Mouse (Mus musculus) myocyte (in vitro differentiated cells): ENCODE measurements around the gene Dlg1. TPM values are rescaled to one million over a fixed set of nuclear protein-coding genes. Genes with fewer than 3 reads are reported as not detected.

Experiments used
- H3K27me3 ChIP-seq: one replicate; pipeline ENCODE4 v1.6.1; 2011; ENCODE audit not compliant: control insufficient read depth, insufficient read depth, insufficient read length
- H3K36me3 ChIP-seq: one replicate; pipeline ENCODE4 v1.6.1; 2011; ENCODE audit not compliant: control insufficient read depth, insufficient read depth
- H3K4me2 ChIP-seq: one replicate; pipeline ENCODE4 v1.6.1; 2011; ENCODE audit warnings: low read depth, control low read depth
- H3K4me3 ChIP-seq: one replicate; pipeline ENCODE4 v1.5.1; 2011; ENCODE audit warnings: mild to moderate bottlenecking, control low read depth, moderate library complexity
- H3K79me2 ChIP-seq: one replicate; pipeline ENCODE4 v1.6.1; 2011; ENCODE audit not compliant: control insufficient read depth, insufficient read depth
- H3ac ChIP-seq: one replicate; pipeline ENCODE4 v1.6.1; 2011; ENCODE audit not compliant: control insufficient read depth, insufficient read length
- CEBPB ChIP-seq: IDR thresholded peaks from 2 replicates; pipeline ENCODE4 v1.6.1; 2011; ENCODE audit warnings: mild to moderate bottlenecking, moderate library complexity; ENCODE audit not compliant: poor library complexity, insufficient read depth, severe bottlenecking
- E2F4 ChIP-seq: IDR thresholded peaks from one replicate; pipeline ENCODE4 v1.6.1; 2011; ENCODE audit warnings: mild to moderate bottlenecking, control low read depth, moderate library complexity; ENCODE audit not compliant: insufficient read depth
- MAX ChIP-seq: IDR thresholded peaks from one replicate; pipeline ENCODE4 v1.6.1; 2011; ENCODE audit warnings: low read depth, mild to moderate bottlenecking, control low read depth
- MYOD1 ChIP-seq, 3 experiments: IDR thresholded peaks; one replicate each; pipeline ENCODE4 v1.6.1; 2011; ENCODE audit warnings: control low read depth in 2 of 3, low read depth in 2 of 3, mild to moderate bottlenecking in 2 of 3, moderate library complexity in 1 of 3; ENCODE audit not compliant: insufficient read length in 2 of 3, control insufficient read depth in 1 of 3
- MYOG ChIP-seq, 3 experiments: IDR thresholded peaks; one replicate each; pipeline ENCODE4 v1.6.1; 2011; ENCODE audit warnings: control low read depth in 2 of 3, low read depth in 2 of 3, mild to moderate bottlenecking in 2 of 3; ENCODE audit not compliant: insufficient read length in 2 of 3, control insufficient read depth in 1 of 3, insufficient read depth in 1 of 3
- POLR2A ChIP-seq: IDR thresholded peaks from one replicate; pipeline ENCODE4 v1.6.1; 2011; ENCODE audit warnings: low read depth, mild to moderate bottlenecking, control low read depth, moderate library complexity; ENCODE audit not compliant: insufficient read length
- POLR2AphosphoS2 ChIP-seq: IDR thresholded peaks from one replicate; pipeline ENCODE4 v1.6.1; 2011; ENCODE audit warnings: low read depth, control low read depth; ENCODE audit not compliant: insufficient read length
- REST ChIP-seq: IDR thresholded peaks from one replicate; pipeline ENCODE4 v1.6.1; 2011; ENCODE audit warnings: mild to moderate bottlenecking, control low read depth, moderate library complexity; ENCODE audit not compliant: insufficient read depth, insufficient read length
- SRF ChIP-seq: IDR thresholded peaks from one replicate; pipeline ENCODE4 v1.6.1; 2011; ENCODE audit warnings: low read depth; ENCODE audit not compliant: control insufficient read depth, insufficient read length
- TCF12 ChIP-seq: IDR thresholded peaks from one replicate; pipeline ENCODE4 v1.6.1; 2011; ENCODE audit warnings: mild to moderate bottlenecking, control low read depth; ENCODE audit not compliant: poor library complexity, insufficient read depth, severe bottlenecking
- TCF3 ChIP-seq: IDR thresholded peaks from one replicate; pipeline ENCODE4 v1.6.1; 2011; ENCODE audit warnings: low read depth, control low read depth; ENCODE audit not compliant: insufficient read length
- USF1 ChIP-seq: IDR thresholded peaks from one replicate; pipeline ENCODE4 v1.6.1; 2011; ENCODE audit warnings: low read depth, mild to moderate bottlenecking, control low read depth, moderate library complexity
- polyA plus RNA-seq: library from polyadenylated mRNA; unstranded; fragments of >200 nt; fragmentation: generic; extraction: Trizol; gene quantifications from one replicate; pipeline ENCODE4 v1.2.1, GENCODE M21; 2012; ENCODE audit warnings: missing spikeins

Gene Dlg1
- polyA plus RNA-seq, 1 experiment, result 23.2 TPM

DNA sequence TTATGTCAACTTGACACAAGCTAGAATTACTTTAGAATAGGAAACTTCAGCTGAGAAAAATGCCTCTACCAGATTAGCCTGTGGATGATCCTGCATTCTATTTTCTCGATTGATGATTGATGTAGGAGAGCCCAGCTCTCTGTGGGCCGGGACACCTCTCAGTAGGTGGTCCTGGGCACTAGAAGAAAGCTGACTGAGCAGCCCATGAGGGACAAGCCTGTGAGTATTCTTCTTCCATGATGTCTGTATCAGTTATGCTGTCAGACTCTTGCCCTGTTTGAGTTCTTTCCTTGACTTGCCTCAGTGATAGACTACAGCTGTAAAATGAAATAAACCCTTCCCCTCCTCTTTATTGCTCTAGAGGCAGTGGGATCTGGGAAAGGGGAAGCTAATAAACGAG, 74.5 kb downstream of the Dlg1 start:
- TF ChIP-seq CEBPB (no peak), MYOG (IDR thresholded peaks at IDR 0.05; ENCODE audit: control insufficient read depth in 1 of 3, insufficient read depth in 1 of 3, insufficient read length in 2 of 3, low read depth in 2 of 3) (no peak), SRF (no peak), POLR2AphosphoS2 (no peak), E2F4 (no peak), POLR2A (no peak), MYOD1 (IDR thresholded peaks at IDR 0.05; ENCODE audit: control insufficient read depth in 1 of 3, insufficient read length in 2 of 3, low read depth in 2 of 3) (no peak), REST (no peak), TCF12 (no peak), USF1 (no peak)
- no peak overlapping the region for H3K4me2 ChIP-seq
- H3K4me3 ChIP-seq, result no peak overlapping the region

GRCm38 (mm10) chr16:31740271-31740670, 77.0 kb downstream of the Dlg1 start:
- TF ChIP-seq TCF12, result no peak
- TF ChIP-seq REST, result no peak
- TF ChIP-seq MYOG (IDR thresholded peaks at IDR 0.05; ENCODE audit: control insufficient read depth in 1 of 3, insufficient read depth in 1 of 3, insufficient read length in 2 of 3, low read depth in 2 of 3), result no peak
- TF ChIP-seq USF1, result no peak
- no peak for TF ChIP-seq POLR2A
- no peak for TF ChIP-seq MYOD1 (IDR thresholded peaks at IDR 0.05; ENCODE audit: control insufficient read depth in 1 of 3, insufficient read length in 2 of 3, low read depth in 2 of 3)
- no peak for TF ChIP-seq MAX
- TF ChIP-seq POLR2AphosphoS2, result no peak
- no peak for TF ChIP-seq SRF
- TF ChIP-seq TCF3, result no peak
- no peak for TF ChIP-seq CEBPB
- no peak for TF ChIP-seq E2F4
- Histone ChIP-seq H3K36me3 (peaks cover 3% of the 10 kb centered on the region), H3K79me2 (peaks cover 52% of the 10 kb centered on the region), H3K4me3 (no peak overlapping the region), H3K4me2 (no peak overlapping the region), H3K27me3 (no peaks in the 10 kb centered on the region), H3ac (no peak overlapping the region)

More for the DNA sequence above, 74.5 kb downstream of the Dlg1 start:
- Histone ChIP-seq H3K36me3 (no peaks in the 10 kb centered on the region), H3K27me3 (no peaks in the 10 kb centered on the region), H3ac (no peak overlapping the region), H3K79me2 (peaks cover 58% of the 10 kb centered on the region)

- Histone ChIP-seq H3K36me3 (peaks cover 8% of the 10 kb centered on the region), H3K79me2 (peaks cover 52% of the 10 kb centered on the region), H3K4me3 (no peak overlapping the region), H3K27me3 (no peaks in the 10 kb centered on the region), H3ac (no peak overlapping the region), H3K4me2 (no peak overlapping the region)
- TF ChIP-seq POLR2AphosphoS2, result no peak
- no peak for TF ChIP-seq USF1
- TF ChIP-seq TCF3, result no peak
- TF ChIP-seq REST, result no peak
- TF ChIP-seq MYOD1 (IDR thresholded peaks at IDR 0.05; ENCODE audit: control insufficient read depth in 1 of 3, insufficient read length in 2 of 3, low read depth in 2 of 3), result no peak
- TF ChIP-seq MAX, result no peak
- TF ChIP-seq TCF12, result no peak
- no peak for TF ChIP-seq SRF
- TF ChIP-seq E2F4, result no peak
- TF ChIP-seq POLR2A, result no peak
- TF ChIP-seq CEBPB, result no peak
- TF ChIP-seq MYOG (IDR thresholded peaks at IDR 0.05; ENCODE audit: control insufficient read depth in 1 of 3, insufficient read depth in 1 of 3, insufficient read length in 2 of 3, low read depth in 2 of 3), result no peak
Measured at GRCm38 (mm10) chr16:31740704-31741103, 77.5 kb downstream of the Dlg1 start.

DNA sequence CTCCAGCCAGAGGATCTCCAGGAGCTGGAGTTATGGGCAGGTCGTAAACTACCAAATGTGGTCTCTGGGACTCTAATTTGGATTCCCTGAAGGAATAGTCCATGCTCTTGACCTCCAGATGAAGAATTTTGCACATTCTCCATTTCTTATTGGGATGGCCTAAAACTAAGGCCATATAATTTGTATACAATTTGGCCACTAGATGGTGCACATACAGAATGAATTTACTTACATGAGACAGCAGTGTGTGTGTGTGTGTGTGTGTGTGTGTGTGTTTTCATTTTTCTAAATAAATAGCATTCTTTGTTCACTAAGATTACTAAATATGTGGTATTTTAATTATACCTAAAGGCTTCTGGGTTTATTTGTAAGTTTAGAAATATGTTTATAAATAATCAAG, 87.3 kb downstream of the Dlg1 start:
- Histone ChIP-seq H3K36me3 (peaks cover 2% of the 10 kb centered on the region), H3ac (no peak overlapping the region), H3K27me3 (no peaks in the 10 kb centered on the region), H3K4me2 (no peak overlapping the region), H3K79me2 (peaks cover 92% of the 10 kb centered on the region), H3K4me3 (no peak overlapping the region)
- TF ChIP-seq POLR2AphosphoS2, result no peak
- TF ChIP-seq MYOD1 (IDR thresholded peaks at IDR 0.05; ENCODE audit: control insufficient read depth in 1 of 3, insufficient read length in 2 of 3, low read depth in 2 of 3), result no peak
- TF ChIP-seq TCF12, result no peak
- no peak for TF ChIP-seq REST
- no peak for TF ChIP-seq TCF3
- TF ChIP-seq POLR2A, result no peak
- TF ChIP-seq MAX, result no peak
- no peak for TF ChIP-seq E2F4
- no peak for TF ChIP-seq USF1
- no peak for TF ChIP-seq MYOG (IDR thresholded peaks at IDR 0.05; ENCODE audit: control insufficient read depth in 1 of 3, insufficient read depth in 1 of 3, insufficient read length in 2 of 3, low read depth in 2 of 3)
- TF ChIP-seq CEBPB, result no peak
- no peak for TF ChIP-seq SRF
